In genomic region chr8:117863837-117864236, GRCm38 (mm10) we compare ENCODE assay signal across 9 mouse cellular contexts.
A peak's percentile ranks its signal among the peaks of the same experiment; 100 is the strongest.
DNase-seq lines count a peak whose midpoint lies in the region; ATAC-seq and TF ChIP-seq lines count a peak whose summit lies in the region.
"Had no signal": no experiment of that assay in that cellular context is flagged by ENCODE, and none has a peak within 500 bp of the region (broad histone marks: within the 10 kb centered on the region; RNA-seq: fewer than 3 reads in every experiment).

No protein-coding gene starts in this region.

- no peak overlapping the region for H3K27ac ChIP-seq in hindbrain, embryonic 11.5 days (ENCODE audit: low read depth, low read length)
- H3K27ac ChIP-seq in hindbrain, embryonic 16.5 days (ENCODE audit: low read depth, low read length), result no peak overlapping the region
- no peak overlapping the region for H3K27ac ChIP-seq in MEL (ENCODE audit: control insufficient read depth, low read depth, low read length)
- H3K27ac ChIP-seq in hindbrain, postnatal 0 days, result no peak overlapping the region
- H3K27ac ChIP-seq: neural tube, embryonic 12.5 days had no signal

- H3K79me2 ChIP-seq in MEL (ENCODE audit: control insufficient read depth, insufficient read depth, low read length, poor library complexity), result no peaks in the 10 kb centered on the region

- DNase-seq in hindbrain, embryonic 11.5 days (ENCODE audit: low spot score), result peak; percentile 79
- peak; percentile 67 for DNase-seq in MEL (ENCODE audit: low read depth, low spot score)
- peak; percentile 82 to 85 for DNase-seq in cerebellum, postnatal 10 days
- peak; percentile 68 for DNase-seq in hindbrain, postnatal 0 days (ENCODE audit: low spot score)
- peak; percentile 58 for DNase-seq in left cerebral cortex, postnatal 4 days
- DNase-seq in naive thymus-derived CD4-positive, alpha-beta T cell, adult 2 months (ENCODE audit: low read depth), result peak; percentile 25
- DNase-seq in urinary bladder, postnatal 36 days (ENCODE audit: low spot score in 2 of 2), result peak; percentile 47 to 51

- no peaks in the 10 kb centered on the region for H3K36me3 ChIP-seq in hindbrain, embryonic 11.5 days (ENCODE audit: control insufficient read depth, insufficient read depth, low read length)
- H3K36me3 ChIP-seq in hindbrain, embryonic 16.5 days (ENCODE audit: control insufficient read depth, insufficient read depth, low read length), result no peaks in the 10 kb centered on the region
- peaks cover 0 to 2% of the 10 kb centered on the region in 2 experiments; a peak in 1 of 4 replicates for H3K36me3 ChIP-seq in MEL (ENCODE audit: control insufficient read depth in 1 of 2, insufficient read depth in 2 of 2, low read length in 2 of 2)
- no peaks in the 10 kb centered on the region for H3K36me3 ChIP-seq in hindbrain, postnatal 0 days (ENCODE audit: insufficient read depth, low read length)
- H3K36me3 ChIP-seq: neural tube, embryonic 12.5 days had no signal

- no peak for TF ChIP-seq POLR2A in MEL (IDR thresholded peaks at IDR 0.05; ENCODE audit: control insufficient read depth in 1 of 2, insufficient read depth in 1 of 2, low read depth in 1 of 2, low read length in 2 of 2, poor library complexity in 1 of 2)

- no peaks in the 10 kb centered on the region for H3K27me3 ChIP-seq in hindbrain, embryonic 11.5 days (ENCODE audit: control insufficient read depth, insufficient read depth, low read length)
- no peaks in the 10 kb centered on the region for H3K27me3 ChIP-seq in hindbrain, embryonic 16.5 days (replicated peaks; ENCODE audit: control insufficient read depth, insufficient read depth, low read length)
- no peaks in the 10 kb centered on the region for H3K27me3 ChIP-seq in MEL (ENCODE audit: control insufficient read depth in 1 of 2, insufficient read depth in 2 of 2, low read length in 2 of 2)
- H3K27me3 ChIP-seq in hindbrain, postnatal 0 days (ENCODE audit: insufficient read depth, low read length), result no peaks in the 10 kb centered on the region
- H3K27me3 ChIP-seq: neural tube, embryonic 12.5 days had no signal

- no peak overlapping the region for H3K4me2 ChIP-seq in hindbrain, embryonic 11.5 days (replicated peaks; ENCODE audit: low read depth, low read length)
- no peak overlapping the region for H3K4me2 ChIP-seq in hindbrain, embryonic 16.5 days (ENCODE audit: low read length)
- no peak overlapping the region for H3K4me2 ChIP-seq in hindbrain, postnatal 0 days (ENCODE audit: low read depth, low read length)
- H3K4me2 ChIP-seq: neural tube, embryonic 12.5 days had no signal

- peaks cover 3% of the 10 kb centered on the region; the same call in 1 of the 2 replicates for H3K4me1 ChIP-seq in hindbrain, embryonic 11.5 days (replicated peaks; ENCODE audit: control insufficient read depth, insufficient read depth, low read length)
- peaks cover 6% of the 10 kb centered on the region for H3K4me1 ChIP-seq in hindbrain, embryonic 16.5 days (ENCODE audit: control insufficient read depth, insufficient read depth, low read depth, low read length)
- H3K4me1 ChIP-seq in MEL (ENCODE audit: control insufficient read depth in 1 of 2, insufficient read depth in 2 of 2, low read length in 2 of 2), result no peaks in the 10 kb centered on the region
- H3K4me1 ChIP-seq in hindbrain, postnatal 0 days (ENCODE audit: insufficient read depth, low read length), result no peaks in the 10 kb centered on the region

- TF ChIP-seq EP300 in MEL (IDR thresholded peaks at IDR 0.05; ENCODE audit: low read depth in 1 of 2, low read length in 2 of 2), result no peak

- no peak overlapping the region for H3K4me3 ChIP-seq in hindbrain, embryonic 11.5 days (ENCODE audit: low read depth, low read length)
- no peak overlapping the region for H3K4me3 ChIP-seq in hindbrain, embryonic 16.5 days (ENCODE audit: low read length)
- H3K4me3 ChIP-seq in MEL (ENCODE audit: control insufficient read depth in 1 of 2, insufficient read depth in 1 of 2, low read depth in 2 of 2, low read length in 2 of 2), result no peak overlapping the region
- H3K4me3 ChIP-seq in hindbrain, postnatal 0 days (ENCODE audit: low read length), result no peak overlapping the region
- H3K4me3 ChIP-seq: neural tube, embryonic 12.5 days had no signal

- no peak overlapping the region for H3K9ac ChIP-seq in hindbrain, embryonic 11.5 days (ENCODE audit: low read depth, low read length)
- no peak overlapping the region for H3K9ac ChIP-seq in hindbrain, embryonic 16.5 days (ENCODE audit: low read depth, low read length)
- no peak overlapping the region for H3K9ac ChIP-seq in MEL (ENCODE audit: control insufficient read depth, low read depth, low read length, poor library complexity, severe bottlenecking)
- H3K9ac ChIP-seq in hindbrain, postnatal 0 days (replicated peaks; ENCODE audit: low read length), result no peak overlapping the region
- H3K9ac ChIP-seq: neural tube, embryonic 12.5 days had no signal

- 47% methylated on average over 2 of the region's 2 CpGs for WGBS in hindbrain, embryonic 11.5 days
- WGBS in hindbrain, embryonic 16.5 days, result 50% methylated on average over 2 of the region's 2 CpGs
- 49% methylated on average over 2 of the region's 2 CpGs for WGBS in hindbrain, postnatal 0 days

- intact Hi-C loops in left cerebral cortex, postnatal 4 days (cut with DNase I), result no loop called here

- peak; percentile 79 to 95 (median 89) for TF ChIP-seq CTCF in MEL (IDR thresholded peaks at IDR 0.05 in 2 of 3, conservative IDR thresholded peaks at IDR 0.05 in 1 of 3; ENCODE audit: control insufficient read depth in 1 of 3, insufficient read depth in 1 of 3, low read depth in 2 of 3, low read length in 3 of 3, poor library complexity in 1 of 3, severe bottlenecking in 1 of 3)
- peak; percentile 78 for TF ChIP-seq CTCF in hindbrain, postnatal 0 days (IDR thresholded peaks at IDR 0.05; ENCODE audit: low read depth)

- H3K9me3 ChIP-seq in hindbrain, embryonic 11.5 days (ENCODE audit: control insufficient read depth, low read length), result no peaks in the 10 kb centered on the region
- H3K9me3 ChIP-seq in hindbrain, embryonic 16.5 days (ENCODE audit: control insufficient read depth, low read length), result no peaks in the 10 kb centered on the region
- H3K9me3 ChIP-seq in MEL (replicated peaks; ENCODE audit: insufficient read depth, low read length), result no peaks in the 10 kb centered on the region
- H3K9me3 ChIP-seq in hindbrain, postnatal 0 days (ENCODE audit: low read length), result no peaks in the 10 kb centered on the region
- H3K9me3 ChIP-seq: neural tube, embryonic 12.5 days had no signal

- ATAC-seq in hindbrain, embryonic 11.5 days (ENCODE audit: low FRiP score), result peak; percentile 10; the same call in 1 of the 2 replicates
- no peak for ATAC-seq in hindbrain, embryonic 16.5 days
- no peak for ATAC-seq in hindbrain, postnatal 0 days

- TF ChIP-seq RAD21 in MEL (IDR thresholded peaks at IDR 0.05; ENCODE audit: low read depth, low read length), result peak; percentile 90

TF ChIP-seq in MEL, 35 proteins besides CTCF, POLR2A, EP300 and RAD21:
- TF ChIP-seq SIN3A (IDR thresholded peaks at IDR 0.05; ENCODE audit: low read length), result 0 out of 2 replicates have a peak, but pooled peaks have one; percentile 18
- TF ChIP-seq SMC3 (IDR thresholded peaks at IDR 0.05; ENCODE audit: low read depth, low read length), result peak; percentile 99
- TF ChIP-seq MYC (IDR thresholded peaks at IDR 0.05; ENCODE audit: low read depth, low read length), result peak; percentile 29; the same call in 1 of the 2 replicates
- peak; percentile 96 for TF ChIP-seq ZC3H11A (IDR thresholded peaks at IDR 0.05; ENCODE audit: low read depth, low read length)
- TF ChIP-seq GABPA (IDR thresholded peaks at IDR 0.05; ENCODE audit: low read depth, low read length), result no peak
- no peak for TF ChIP-seq NELFE (IDR thresholded peaks at IDR 0.05; ENCODE audit: low read depth, low read length)

Comparison
In these comparisons a context has a peak if more than half of its experiments do, and no peak if none do; other contexts are left out.
1. DNase-seq: peak in every context shown above with its lines; median percentile 84 in cerebellum, postnatal 10 days; 79 in hindbrain, embryonic 11.5 days; 68 in hindbrain, postnatal 0 days; 67 in MEL; 58 in left cerebral cortex, postnatal 4 days; 49 in urinary bladder, postnatal 36 days; 25 in naive thymus-derived CD4-positive, alpha-beta T cell, adult 2 months.